Mouse (Mus musculus) midbrain, postnatal 0 days (tissue): ENCODE data around the gene Rbm47. TPM values are rescaled to one million over a fixed set of nuclear protein-coding genes. Genes with fewer than 3 reads are reported as not detected.
"Not testable (repeated sequence)": the region's sequence is repeated elsewhere in the genome, so short reads cannot be mapped to it uniquely, and the experiment has no call there.

Source experiments
- ATAC-seq: fragments of 200-750 bp; cut with Nextera tagmentation; 2 replicates; pipeline ENCODE4 v1.8.0; 2017; ENCODE audit warnings: moderate number of reproducible peaks, mild to moderate bottlenecking, moderate TSS enrichment, moderate library complexity; ENCODE audit not compliant: low FRiP score
- DNase-seq: peaks from one replicate; pipeline ENCODE4 v3.0.0-alpha.2; 2015; ENCODE audit warnings: low spot score
- H3K27ac ChIP-seq: fragments of 300-500 bp; sonication (generic); 2 replicates; pipeline ENCODE4 v1.5.1; 2014; ENCODE audit warnings: low read depth, mild to moderate bottlenecking, low read length, mixed read lengths
- H3K27me3 ChIP-seq: fragments of 300-500 bp; sonication (generic); 2 replicates; pipeline ENCODE4 v1.6.1; 2014; ENCODE audit warnings: low read length, control low read depth, mixed read lengths; ENCODE audit not compliant: insufficient read depth
- H3K36me3 ChIP-seq: fragments of 300-500 bp; sonication (generic); 2 replicates; pipeline ENCODE4 v1.6.1; 2014; ENCODE audit warnings: low read length, control low read depth, mixed read lengths; ENCODE audit not compliant: insufficient read depth
- H3K4me1 ChIP-seq: fragments of 300-500 bp; sonication (generic); 2 replicates; pipeline ENCODE4 v1.6.1; 2014; ENCODE audit warnings: mild to moderate bottlenecking, control low read depth, antibody characterized with exemption, low read length, mixed read lengths; ENCODE audit not compliant: insufficient read depth
- H3K4me2 ChIP-seq: fragments of 300-500 bp; sonication (generic); 2 replicates; pipeline ENCODE4 v1.6.1; 2014; ENCODE audit warnings: low read depth, mild to moderate bottlenecking, low read length, mixed read lengths; ENCODE audit not compliant: poor library complexity, severe bottlenecking
- H3K4me3 ChIP-seq: fragments of 300-500 bp; sonication (generic); 2 replicates; pipeline ENCODE4 v1.5.1; 2014; ENCODE audit warnings: low read depth, mild to moderate bottlenecking, low read length, moderate library complexity
- H3K9ac ChIP-seq: fragments of 300-500 bp; sonication (generic); replicated peaks from 2 replicates; pipeline ENCODE4 v1.6.1; 2014; ENCODE audit warnings: mild to moderate bottlenecking, low read length, moderate library complexity, mixed read lengths; ENCODE audit not compliant: poor library complexity, severe bottlenecking
- H3K9me3 ChIP-seq: fragments of 300-500 bp; sonication (generic); 2 replicates; pipeline ENCODE4 v1.6.1; 2016; ENCODE audit warnings: low read length, control low read depth
- CTCF ChIP-seq: IDR thresholded peaks from 2 replicates; pipeline ENCODE4 v1.5.1; 2016; ENCODE audit warnings: antibody characterized with exemption, mild to moderate bottlenecking
- WGBS: fragments of 180-500 bp; shearing (Covaris S2); extraction: QIAGEN DNeasy Blood & Tissue Kit; methylation state at CpG from one replicate; pipeline ENCODE4 v1.1.7; 2014; 5-methylcytosine and 5-hydroxymethylcytosine counted together
- polyA plus RNA-seq: library from polyadenylated mRNA; unstranded; fragments of >200 nt; fragmentation: Nextera tagmentation; extraction: Ambion mirVana; gene quantifications from 2 replicates; pipeline ENCODE4 v1.2.1, GENCODE M21; 2015
- total RNA-seq: library from RNA; depleted of rRNA; stranded (reverse); fragments of >200 nt; gene quantifications from 2 replicates; pipeline ENCODE4 v1.2.3, GENCODE M21; 2014

Gene Rbm47
- total and polyA plus RNA-seq, 2 experiments from 2014 or later: 1.4 to 2.5 TPM

DNA sequence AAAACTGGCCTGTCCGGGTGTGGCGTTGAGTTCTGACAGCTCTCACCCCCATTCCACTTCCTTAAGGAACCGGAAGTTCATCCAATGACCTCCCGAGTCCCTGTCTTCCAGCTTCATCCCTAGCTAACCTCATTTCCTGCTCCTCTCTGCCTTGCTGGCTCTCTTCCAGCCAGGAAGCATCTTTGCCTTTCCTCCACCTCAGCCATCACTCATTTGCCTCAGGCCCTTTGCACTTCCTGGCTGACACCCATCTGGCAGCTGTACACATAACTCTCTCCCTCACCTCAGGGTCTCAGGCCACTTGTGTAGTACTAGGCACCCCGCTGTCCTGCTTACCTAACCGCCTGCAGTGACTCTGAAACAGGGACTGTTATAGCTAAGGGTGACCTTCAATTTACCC, 178.3 kb downstream of the Rbm47 start:
- Histone ChIP-seq H3K4me1 (no peaks in the 10 kb centered on the region), H3K4me3 (no peak overlapping the region), H3K27me3 (no peaks in the 10 kb centered on the region), H3K36me3 (no peaks in the 10 kb centered on the region), H3K9ac (no peak overlapping the region), H3K9me3 (no peaks in the 10 kb centered on the region), H3K4me2 (no peak overlapping the region), H3K27ac (no peak overlapping the region)
- no peak for TF ChIP-seq CTCF
- 85% methylated on average over 6 of the region's 6 CpGs for WGBS
- no peak for ATAC-seq
- no peak for DNase-seq

DNA sequence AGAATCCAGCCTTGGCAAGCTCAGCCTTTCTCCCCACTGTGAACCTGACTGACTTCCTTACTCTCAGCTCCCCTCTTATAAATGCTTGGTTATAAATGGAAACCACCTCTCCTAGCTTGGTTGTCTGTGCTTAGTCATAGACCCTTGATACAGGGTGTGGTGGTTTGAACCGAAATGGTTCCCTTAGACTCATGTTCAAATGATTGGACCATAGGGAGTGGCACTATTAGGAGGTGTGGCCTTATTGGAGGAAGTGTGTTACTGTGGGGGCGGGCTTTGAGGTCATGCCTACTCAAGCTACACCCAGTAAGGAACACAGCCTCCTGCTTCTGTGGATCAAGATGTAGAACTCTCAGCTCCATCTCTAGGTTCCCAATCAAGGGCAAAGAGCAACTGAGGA, 181.7 kb downstream of the Rbm47 start:
- ATAC-seq (no peak), DNase-seq (no peak)
- Histone ChIP-seq H3K27me3 (no peaks in the 10 kb centered on the region), H3K36me3 (no peaks in the 10 kb centered on the region), H3K4me3 (no peak overlapping the region), H3K9me3 (no peaks in the 10 kb centered on the region), H3K9ac (no peak overlapping the region), H3K4me2 (no peak overlapping the region), H3K27ac (no peak overlapping the region), H3K4me1 (no peaks in the 10 kb centered on the region)
- TF ChIP-seq CTCF: no peak
- 94% methylated on average over 2 of the region's 2 CpGs for whole genome bisulfite sequencing

DNA sequence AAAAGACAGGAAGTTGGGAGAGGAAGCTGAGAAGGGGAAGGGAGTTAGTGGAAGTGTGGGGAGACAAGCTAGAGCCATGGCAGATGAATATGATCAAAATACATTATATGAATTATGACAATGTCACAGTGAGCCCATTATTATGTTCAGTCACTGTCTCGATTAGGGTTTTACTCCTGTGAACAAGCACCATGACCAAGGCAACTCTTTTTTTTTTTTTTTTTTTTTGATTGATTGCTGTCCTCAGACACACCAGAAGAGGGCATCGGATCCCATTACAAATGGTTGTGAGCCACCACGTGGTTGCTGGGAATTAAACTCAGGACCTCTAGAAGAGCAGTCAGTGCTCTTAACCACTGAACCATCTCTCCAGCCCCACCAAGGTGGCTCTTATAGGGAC, 185.9 kb downstream of the Rbm47 start:
- H3K9me3 ChIP-seq, DNase-seq: not testable (repeated sequence)
- 76% methylated on average over 3 of the region's 3 CpGs for WGBS

DNA sequence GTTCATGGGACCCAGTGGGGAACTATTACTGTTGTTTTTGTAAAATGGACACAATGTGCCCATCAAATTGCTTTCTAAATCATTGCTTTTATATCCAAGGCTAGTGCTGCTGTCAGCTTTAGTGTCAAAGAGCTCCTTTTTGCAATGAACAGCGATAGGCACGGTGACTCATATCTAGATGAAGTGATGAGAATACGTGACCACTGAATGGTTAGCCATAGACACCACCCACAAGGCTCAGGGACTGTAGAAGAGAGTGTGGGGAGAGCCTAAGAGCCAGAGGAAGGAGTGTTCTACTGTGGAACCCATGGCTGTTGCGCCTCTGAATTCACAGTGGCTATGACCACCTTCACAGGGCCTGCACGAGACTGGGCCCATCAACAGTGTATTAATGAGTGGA, 186.5 kb downstream of the Rbm47 start:
- Histone ChIP-seq H3K36me3 (no peaks in the 10 kb centered on the region), H3K4me3 (no peak overlapping the region), H3K9me3 (no peaks in the 10 kb centered on the region), H3K4me1 (no peaks in the 10 kb centered on the region), H3K9ac (no peak overlapping the region), H3K27me3 (no peaks in the 10 kb centered on the region), H3K27ac (no peak overlapping the region), H3K4me2 (no peak overlapping the region)
- TF ChIP-seq CTCF: no peak
- WGBS: 89% methylated on average over 5 of the region's 5 CpGs
- no peak for ATAC-seq
- no peak for DNase-seq

More for the DNA sequence above, 185.9 kb downstream of the Rbm47 start:
- H3K9ac ChIP-seq, H3K4me1 ChIP-seq, H3K27me3 ChIP-seq, ATAC-seq, H3K27ac ChIP-seq, H3K4me2 ChIP-seq, H3K4me3 ChIP-seq, H3K36me3 ChIP-seq: not testable (repeated sequence)

DNA sequence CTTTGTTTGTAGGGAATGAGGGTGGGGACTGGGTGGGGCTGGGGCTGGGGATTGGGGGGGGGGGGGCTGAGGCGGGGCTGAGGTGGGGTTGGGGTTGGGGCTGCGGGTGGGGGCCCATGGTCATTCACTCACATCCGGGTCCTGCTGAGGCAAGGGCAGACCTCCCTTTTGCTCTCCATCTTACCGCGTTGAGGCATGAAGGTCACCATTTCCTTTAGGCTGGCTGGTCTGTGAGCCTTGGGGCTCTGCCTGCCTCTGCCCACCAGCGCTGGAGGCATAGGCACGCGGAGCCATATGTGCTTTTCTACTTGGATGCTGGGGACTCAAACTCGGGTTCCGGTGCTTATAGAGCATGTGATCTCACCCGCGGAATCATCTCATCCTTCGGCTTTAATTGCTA, 197.2 kb downstream of the Rbm47 start:
- Histone ChIP-seq H3K27ac (no peak overlapping the region), H3K9ac (no peak overlapping the region), H3K4me3 (no peak overlapping the region), H3K4me2 (no peak overlapping the region), H3K9me3 (no peaks in the 10 kb centered on the region), H3K4me1 (no peaks in the 10 kb centered on the region), H3K36me3 (no peaks in the 10 kb centered on the region), H3K27me3 (no peaks in the 10 kb centered on the region)
- WGBS: 91% methylated on average over 13 of the region's 13 CpGs
- TF ChIP-seq CTCF: no peak
- ATAC-seq (no peak), DNase-seq (no peak)

DNA sequence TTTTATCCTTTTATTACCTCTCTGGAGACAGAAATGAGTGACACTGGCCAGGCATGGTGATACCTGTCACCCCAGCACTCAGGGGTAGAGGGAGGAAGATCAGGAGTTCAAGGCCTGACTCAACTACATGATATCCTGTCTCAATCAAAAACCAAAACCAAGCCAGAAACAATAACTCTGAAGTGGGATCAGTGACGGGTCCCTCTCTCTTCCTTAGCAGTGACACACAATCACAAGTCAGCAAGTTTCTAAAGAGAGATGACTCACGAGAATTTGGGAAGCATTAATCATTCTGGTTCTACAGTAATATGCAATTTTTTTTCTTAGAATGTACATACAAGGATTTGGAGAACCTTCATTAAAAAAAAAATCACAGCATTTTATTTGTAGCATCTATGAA, 199.7 kb downstream of the Rbm47 start:
- no peak overlapping the region for H3K9ac ChIP-seq
- no peak for TF ChIP-seq CTCF
- no peaks in the 10 kb centered on the region for H3K9me3 ChIP-seq
- no peaks in the 10 kb centered on the region for H3K27me3 ChIP-seq
- H3K4me3 ChIP-seq: no peak overlapping the region
- no peaks in the 10 kb centered on the region for H3K36me3 ChIP-seq
- no peak overlapping the region for H3K4me2 ChIP-seq
- DNase-seq: no peak
- H3K4me1 ChIP-seq: no peaks in the 10 kb centered on the region
- ATAC-seq: no peak
- no peak overlapping the region for H3K27ac ChIP-seq
- WGBS: 79% methylated on average over 2 of the region's 2 CpGs

DNA sequence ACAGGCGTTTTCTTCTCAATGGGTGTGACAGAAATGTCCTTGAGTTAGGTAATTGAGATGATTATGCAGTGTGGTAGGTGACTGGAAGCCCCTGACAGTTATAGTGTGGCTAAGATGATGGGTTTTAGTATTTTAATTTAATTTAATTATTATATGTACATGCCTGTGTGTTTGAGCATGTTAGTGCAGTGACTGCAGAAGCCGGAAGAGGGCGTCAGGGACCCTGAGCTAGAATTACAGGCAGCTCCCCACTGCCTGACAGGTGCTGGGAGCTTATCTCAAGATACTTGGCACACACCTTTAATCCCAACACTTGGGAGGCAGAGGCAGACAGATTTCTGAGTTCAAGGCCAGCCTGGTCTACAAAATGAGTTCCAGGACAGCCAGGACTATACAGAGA, 204.9 kb downstream of the Rbm47 start:
- 97% methylated on average over 3 of the region's 3 CpGs for WGBS
- no peak for TF ChIP-seq CTCF

More for the DNA sequence above, 204.9 kb downstream of the Rbm47 start:
- no peaks in the 10 kb centered on the region for H3K4me1 ChIP-seq
- no peak for ATAC-seq
- H3K27ac ChIP-seq: no peak overlapping the region
- no peaks in the 10 kb centered on the region for H3K9me3 ChIP-seq
- no peaks in the 10 kb centered on the region for H3K27me3 ChIP-seq
- DNase-seq: no peak
- no peak overlapping the region for H3K4me2 ChIP-seq
- H3K9ac ChIP-seq: no peak overlapping the region
- H3K4me3 ChIP-seq: no peak overlapping the region
- no peaks in the 10 kb centered on the region for H3K36me3 ChIP-seq
